Mouse (Mus musculus): ENCODE results near the gene Pi4kb. TPM values are rescaled to one million over a fixed set of nuclear protein-coding genes. Genes with fewer than 3 reads are reported as not detected.
"Not testable (repeated sequence)": the region's sequence is repeated elsewhere in the genome, so short reads cannot be mapped to it uniquely, and the experiment has no call there.

Pi4kb gene
- polyA plus RNA-seq, 1 experiment, result 16.6 TPM

GRCm38 (mm10) chr3:95015891-95016531, 41.5 kb downstream of the Pi4kb start:
- Histone ChIP-seq H3K4me1 (ENCODE audit: control insufficient read depth, insufficient read depth, insufficient read length, low read length) (no peaks in the 10 kb centered on the region), H3K27ac (replicated peaks; ENCODE audit: low read depth, low read length) (peak overlapping the region; percentile 72), H3K4me3 (ENCODE audit: insufficient read depth, low read depth, low read length) (peak overlapping the region; percentile 62)

DNA sequence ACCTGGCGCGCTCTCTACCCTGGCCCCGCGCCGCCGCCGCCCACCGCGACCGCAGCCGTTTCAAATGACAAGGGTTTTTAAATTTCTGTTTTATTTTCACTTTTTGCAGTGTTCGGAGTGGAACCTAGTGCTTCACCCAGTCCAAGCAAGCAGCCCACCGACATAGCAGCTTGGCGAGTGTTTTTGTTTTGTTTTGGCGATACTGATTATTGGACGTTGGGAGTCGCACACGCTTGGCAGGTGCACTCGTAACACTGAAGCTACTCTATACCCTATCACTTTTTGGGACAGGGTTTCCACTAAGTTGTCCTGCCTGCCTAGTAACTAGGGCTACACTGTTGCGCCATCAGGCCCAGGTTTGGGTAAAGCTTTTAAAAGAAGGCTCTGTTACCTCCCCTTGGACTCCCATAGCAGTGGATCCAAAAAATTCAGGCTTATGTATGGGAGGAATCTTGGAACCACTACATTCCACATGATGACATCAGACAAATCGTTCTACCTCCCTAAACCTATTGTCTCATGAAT, 42.1 kb downstream of the Pi4kb start:
- H3K4me3 ChIP-seq (ENCODE audit: insufficient read depth, low read depth, low read length), result peak overlapping the region; percentile 62
- H3K27ac ChIP-seq (replicated peaks; ENCODE audit: low read depth, low read length), result no peak overlapping the region
- H3K4me1 ChIP-seq (ENCODE audit: control insufficient read depth, insufficient read depth, insufficient read length, low read length), result no peaks in the 10 kb centered on the region

- no peak overlapping the region for H3K4me3 ChIP-seq (ENCODE audit: insufficient read depth, low read depth, low read length)
- no peaks in the 10 kb centered on the region for H3K4me1 ChIP-seq (ENCODE audit: control insufficient read depth, insufficient read depth, insufficient read length, low read length)
- no peak overlapping the region for H3K27ac ChIP-seq (replicated peaks; ENCODE audit: low read depth, low read length)
Observed at GRCm38 (mm10) chr3:95018741-95019140, 44.2 kb downstream of the Pi4kb start.

DNA sequence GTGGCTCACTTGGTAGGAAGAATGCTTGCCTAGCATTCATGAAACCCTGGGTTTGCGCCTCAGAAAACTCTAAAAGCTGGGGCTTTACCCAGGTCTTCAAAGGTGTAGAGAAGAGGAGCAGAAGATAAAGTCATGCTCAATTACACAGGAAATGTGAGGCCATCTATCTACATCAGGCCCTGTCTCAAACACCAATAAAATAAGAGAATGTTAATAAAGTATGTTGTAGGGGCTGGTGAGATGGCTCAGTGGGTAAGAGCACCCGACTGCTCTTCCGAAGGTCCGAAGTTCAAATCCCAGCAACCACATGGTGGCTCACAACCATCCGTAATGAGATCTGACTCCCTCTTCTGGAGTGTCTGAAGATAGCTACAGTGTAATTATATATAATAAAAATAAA, 46.4 kb downstream of the Pi4kb start:
- H3K4me1 ChIP-seq (ENCODE audit: control insufficient read depth, insufficient read depth, insufficient read length, low read length); H3K4me3 ChIP-seq (ENCODE audit: insufficient read depth, low read depth, low read length); H3K27ac ChIP-seq (replicated peaks; ENCODE audit: low read depth, low read length): not testable (repeated sequence)

DNA sequence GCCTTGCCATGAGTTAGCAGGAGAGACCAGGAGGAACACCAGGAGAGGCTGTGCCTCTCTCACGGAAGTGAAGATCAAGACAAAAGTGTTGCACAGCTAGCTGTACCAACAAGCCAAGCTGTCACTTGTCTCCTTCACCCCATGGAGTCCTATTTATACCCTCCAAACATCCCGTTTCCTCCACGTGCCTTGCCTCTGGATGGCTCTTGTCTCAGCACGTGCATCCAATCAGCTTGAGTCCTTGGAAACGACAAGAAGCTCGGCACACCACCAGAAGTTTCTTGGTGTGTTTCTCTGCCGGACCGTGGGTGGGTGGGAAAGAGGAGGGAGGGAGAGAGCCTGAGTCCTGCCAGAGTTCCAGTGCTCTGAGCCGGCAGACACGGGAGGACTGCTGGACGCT, 50.0 kb downstream of the Pi4kb start:
- Histone ChIP-seq H3K27ac (replicated peaks; ENCODE audit: low read depth, low read length) (no peak overlapping the region), H3K4me3 (ENCODE audit: insufficient read depth, low read depth, low read length) (no peak overlapping the region)

GRCm38 (mm10) chr3:95025202-95025601, 50.7 kb downstream of the Pi4kb start:
- no peak overlapping the region for H3K4me3 ChIP-seq (ENCODE audit: insufficient read depth, low read depth, low read length)
- H3K27ac ChIP-seq (replicated peaks; ENCODE audit: low read depth, low read length), result no peak overlapping the region
- H3K4me1 ChIP-seq (ENCODE audit: control insufficient read depth, insufficient read depth, insufficient read length, low read length), result no peaks in the 10 kb centered on the region

More for the DNA sequence above, 50.0 kb downstream of the Pi4kb start:
- H3K4me1 ChIP-seq (ENCODE audit: control insufficient read depth, insufficient read depth, insufficient read length, low read length), result no peaks in the 10 kb centered on the region

DNA sequence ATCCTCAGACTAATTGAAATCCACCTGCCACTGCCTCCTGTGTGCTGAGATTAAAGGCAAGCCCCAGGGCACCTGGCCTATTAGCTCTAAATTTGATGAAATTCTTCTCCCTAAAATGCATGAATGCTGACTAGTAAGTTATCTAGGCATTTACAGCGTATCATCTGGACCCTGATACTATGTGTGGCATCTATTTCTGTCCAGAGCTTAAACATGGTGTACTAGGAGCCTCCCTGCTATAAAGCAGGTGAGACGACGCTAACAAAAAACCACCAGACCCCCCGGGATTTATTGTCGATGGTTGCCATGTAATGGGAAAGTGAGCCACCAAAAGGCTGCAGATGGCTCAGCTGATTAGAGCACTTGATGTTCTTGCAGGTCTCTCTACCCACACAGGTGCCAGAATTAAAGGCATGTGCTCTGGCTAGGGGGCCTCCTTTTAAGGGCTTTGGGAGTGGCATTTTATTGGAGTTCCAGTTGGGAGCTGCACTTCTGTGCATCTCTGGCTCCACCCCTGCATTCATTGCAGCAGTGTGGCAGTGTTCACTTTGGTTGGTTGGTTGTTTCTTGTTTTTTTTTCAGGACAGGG, 52.6 kb downstream of the Pi4kb start:
- Histone ChIP-seq H3K4me1 (ENCODE audit: control insufficient read depth, insufficient read depth, insufficient read length, low read length) (no peaks in the 10 kb centered on the region), H3K27ac (replicated peaks; ENCODE audit: low read depth, low read length) (no peak overlapping the region), H3K4me3 (ENCODE audit: insufficient read depth, low read depth, low read length) (no peak overlapping the region)

GRCm38 (mm10) chr3:95027701-95028100, 53.2 kb downstream of the Pi4kb start:
- Histone ChIP-seq H3K27ac (replicated peaks; ENCODE audit: low read depth, low read length) (no peak overlapping the region), H3K4me3 (ENCODE audit: insufficient read depth, low read depth, low read length) (no peak overlapping the region), H3K4me1 (ENCODE audit: control insufficient read depth, insufficient read depth, insufficient read length, low read length) (no peaks in the 10 kb centered on the region)

GRCm38 (mm10) chr3:95028603-95029002, 54.1 kb downstream of the Pi4kb start:
- Histone ChIP-seq H3K4me1 (ENCODE audit: control insufficient read depth, insufficient read depth, insufficient read length, low read length) (no peaks in the 10 kb centered on the region), H3K27ac (replicated peaks; ENCODE audit: low read depth, low read length) (no peak overlapping the region), H3K4me3 (ENCODE audit: insufficient read depth, low read depth, low read length) (no peak overlapping the region)

- H3K4me3 ChIP-seq (ENCODE audit: insufficient read depth, low read depth, low read length); H3K27ac ChIP-seq (replicated peaks; ENCODE audit: low read depth, low read length); H3K4me1 ChIP-seq (ENCODE audit: control insufficient read depth, insufficient read depth, insufficient read length, low read length): not testable (repeated sequence)
Observed at GRCm38 (mm10) chr3:95029291-95029827, 54.8 kb downstream of the Pi4kb start.

- Histone ChIP-seq H3K4me3 (ENCODE audit: insufficient read depth, low read depth, low read length) (no peak overlapping the region), H3K27ac (replicated peaks; ENCODE audit: low read depth, low read length) (no peak overlapping the region), H3K4me1 (ENCODE audit: control insufficient read depth, insufficient read depth, insufficient read length, low read length) (no peaks in the 10 kb centered on the region)
Observed at GRCm38 (mm10) chr3:95029953-95030352, 55.4 kb downstream of the Pi4kb start.

- Histone ChIP-seq H3K4me3 (ENCODE audit: insufficient read depth, low read depth, low read length) (peak overlapping the region; percentile 93), H3K27ac (replicated peaks; ENCODE audit: low read depth, low read length) (peak overlapping the region; percentile 39; the same call in 1 of the 2 replicates), H3K4me1 (ENCODE audit: control insufficient read depth, insufficient read depth, insufficient read length, low read length) (peaks cover 4% of the 10 kb centered on the region; the same call in 1 of the 2 replicates)
Observed at GRCm38 (mm10) chr3:95041625-95042024, 67.1 kb downstream of the Pi4kb start.

DNA sequence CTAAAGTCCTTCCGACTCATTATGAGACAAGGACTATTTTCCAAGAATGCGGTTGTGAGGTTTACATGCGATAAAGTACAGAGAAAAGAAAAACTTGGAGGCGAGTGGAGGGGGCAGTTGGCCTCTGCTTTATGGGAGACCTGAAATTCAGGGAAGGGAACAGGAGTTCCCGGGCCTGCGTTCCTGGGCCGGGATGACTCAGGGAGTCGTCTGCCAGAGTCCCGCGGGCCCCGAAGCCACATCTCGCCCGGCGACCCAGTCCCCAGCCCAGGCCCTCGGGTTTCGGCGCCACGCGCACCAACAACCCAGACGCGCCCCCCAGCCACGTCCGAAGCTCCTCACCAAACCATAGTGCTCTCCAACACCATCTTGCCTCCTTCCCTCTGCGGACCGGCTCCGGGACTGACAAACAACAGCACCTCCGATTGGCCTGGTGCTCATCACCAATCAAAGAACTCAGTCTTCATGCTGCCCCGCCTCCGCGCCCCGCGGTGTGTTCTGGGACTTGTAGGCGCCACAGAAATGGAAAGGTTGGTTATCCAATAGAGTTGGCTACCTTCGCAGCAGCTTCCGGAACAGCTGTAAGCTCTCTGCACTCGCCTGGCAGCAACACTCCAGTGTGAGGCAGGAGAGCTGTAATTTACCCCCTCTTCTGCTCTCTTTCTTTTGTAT, 67.8 kb downstream of the Pi4kb start, which contains the start of gene Psmd4:
Psmd4 (minus strand) TSS at position 449 of the 672 bp plus-strand sequence.
- Histone ChIP-seq H3K4me3 (ENCODE audit: insufficient read depth, low read depth, low read length) (peak within 1 kb of the TSS; percentile 93), H3K27ac (replicated peaks; ENCODE audit: low read depth, low read length) (peak within 1 kb of the TSS; percentile 82), H3K4me1 (ENCODE audit: control insufficient read depth, insufficient read depth, insufficient read length, low read length) (peaks cover 4% of the 10 kb centered on the region; the same call in 1 of the 2 replicates)

DNA sequence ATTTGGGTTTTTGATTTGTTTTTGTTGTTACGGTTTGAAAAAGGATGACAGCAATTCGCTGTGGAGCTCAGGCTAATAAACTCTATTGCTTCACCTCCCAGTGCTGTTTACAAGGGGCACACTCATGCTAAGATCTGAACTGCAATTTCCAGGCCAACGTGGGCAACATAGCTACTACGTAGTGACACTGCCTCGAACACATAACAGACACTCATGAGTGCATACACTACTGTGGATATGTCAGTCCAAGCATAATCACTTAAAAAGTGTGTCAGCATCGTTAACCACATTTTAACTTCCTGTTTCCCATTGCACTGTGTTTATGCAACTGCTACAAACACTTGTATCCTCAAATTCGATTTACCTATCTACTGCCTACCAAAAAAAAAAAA, 68.3 kb downstream of the Pi4kb start:
- H3K27ac ChIP-seq (replicated peaks; ENCODE audit: low read depth, low read length), result peak overlapping the region; percentile 16; the same call in 1 of the 2 replicates
- H3K4me3 ChIP-seq (ENCODE audit: insufficient read depth, low read depth, low read length), result peak overlapping the region; percentile 50
- peaks cover 4% of the 10 kb centered on the region; the same call in 1 of the 2 replicates for H3K4me1 ChIP-seq (ENCODE audit: control insufficient read depth, insufficient read depth, insufficient read length, low read length)

DNA sequence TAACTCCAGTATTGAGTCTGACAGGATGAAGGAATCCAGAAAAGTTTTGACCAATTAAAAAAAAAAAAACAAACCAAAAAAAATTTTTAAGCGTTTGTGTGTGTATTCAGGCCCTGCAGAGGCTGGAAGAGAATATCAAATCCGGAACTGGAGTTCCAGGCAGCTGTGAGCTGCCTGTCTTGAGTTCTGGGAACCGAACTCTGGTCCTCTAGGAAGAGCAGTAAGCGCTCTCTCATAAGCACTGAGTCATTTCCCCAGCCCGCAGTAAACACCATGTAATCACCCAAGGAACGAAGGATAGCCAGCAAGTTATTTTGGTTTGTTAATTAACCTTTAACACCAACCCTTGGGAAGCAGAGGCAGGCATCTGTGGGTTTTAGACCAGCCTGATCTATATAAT, 68.7 kb downstream of the Pi4kb start:
- H3K4me1 ChIP-seq (ENCODE audit: control insufficient read depth, insufficient read depth, insufficient read length, low read length), result peaks cover 4% of the 10 kb centered on the region; the same call in 1 of the 2 replicates
- H3K4me3 ChIP-seq (ENCODE audit: insufficient read depth, low read depth, low read length), result no peak overlapping the region
- H3K27ac ChIP-seq (replicated peaks; ENCODE audit: low read depth, low read length), result no peak overlapping the region
